Mouse (Mus musculus) C2C12 (cell line): ENCODE measurements around the gene F830045P16Rik.

ENCODE experiments used
- CEBPB ChIP-seq: IDR thresholded peaks from one replicate; pipeline ENCODE4 v1.6.1; 2011; ENCODE audit warnings: low read depth, mild to moderate bottlenecking, control low read depth, moderate library complexity
- CTCF ChIP-seq: IDR thresholded peaks from one replicate; pipeline ENCODE4 v1.5.1; 2011; ENCODE audit not compliant: control insufficient read depth, insufficient read depth, insufficient read length
- FOSL1 ChIP-seq: IDR thresholded peaks from one replicate; pipeline ENCODE4 v1.8.0; 2011; ENCODE audit warnings: mild to moderate bottlenecking, low read length; ENCODE audit not compliant: poor library complexity, insufficient read depth, severe bottlenecking
- USF1 ChIP-seq: IDR thresholded peaks from one replicate; pipeline ENCODE4 v1.6.1; 2011; ENCODE audit warnings: low read depth, mild to moderate bottlenecking, control low read depth, moderate library complexity

- TF ChIP-seq CTCF (no peak), FOSL1 (no peak), USF1 (no peak), CEBPB (no peak)
Observed at GRCm38 (mm10) chr2:129527916-129528315, 8.5 kb downstream of the F830045P16Rik start.
